Mouse (Mus musculus): Measurements from ENCODE around the gene Foxj1. TPM values are rescaled to one million over a fixed set of nuclear protein-coding genes. Genes with fewer than 3 reads are reported as not detected.
"Not testable (repeated sequence)": the region's sequence is repeated elsewhere in the genome, so short reads cannot be mapped to it uniquely, and the experiment has no call there.

The Foxj1 gene
- polyA plus RNA-seq (2015; fragmentation: Nextera tagmentation; extraction: Ambion mirVana) = 22.1 and 24.6 TPM in 2 replicates

GRCm38 (mm10) chr11:116335244-116336036 lies at the start of gene Foxj1:
Foxj1 (minus strand) TSS chr11:116335399.
- ATAC-seq (ENCODE audit: low read depth) = peak; percentile 93
- no peaks in the 10 kb centered on the region for H3K9me3 ChIP-seq (ENCODE audit: control insufficient read depth, low read length)
- H3K4me2 ChIP-seq (ENCODE audit: low read depth, low read length) = peak within 1 kb of the TSS; percentile 99
- H3K4me1 ChIP-seq (replicated peaks; ENCODE audit: control insufficient read depth, insufficient read depth, low read length) = peaks cover 29% of the 10 kb centered on the region
- under 1% methylated on average over 60 of the region's 61 CpGs for WGBS
- H3K27ac ChIP-seq (ENCODE audit: low read length) = peak within 1 kb of the TSS; percentile 53
- no peaks in the 10 kb centered on the region for H3K36me3 ChIP-seq (ENCODE audit: control insufficient read depth, insufficient read depth, low read length)
- peak within 1 kb of the TSS; percentile 75 for H3K4me3 ChIP-seq (ENCODE audit: low read length)
- peak within 1 kb of the TSS; percentile 74 for H3K9ac ChIP-seq (ENCODE audit: low read length)
- peaks cover 25% of the 10 kb centered on the region for H3K27me3 ChIP-seq (ENCODE audit: control insufficient read depth, insufficient read depth, low read depth, low read length)

- no peak for ATAC-seq (ENCODE audit: low read depth)
- Histone ChIP-seq H3K27ac (ENCODE audit: low read length) (no peak overlapping the region), H3K4me1 (replicated peaks; ENCODE audit: control insufficient read depth, insufficient read depth, low read length) (peaks cover 13% of the 10 kb centered on the region), H3K9me3 (ENCODE audit: control insufficient read depth, low read length) (no peaks in the 10 kb centered on the region), H3K36me3 (ENCODE audit: control insufficient read depth, insufficient read depth, low read length) (no peaks in the 10 kb centered on the region), H3K4me3 (ENCODE audit: low read length) (no peak overlapping the region), H3K4me2 (ENCODE audit: low read depth, low read length) (no peak overlapping the region), H3K27me3 (ENCODE audit: control insufficient read depth, insufficient read depth, low read depth, low read length) (no peaks in the 10 kb centered on the region), H3K9ac (ENCODE audit: low read length) (no peak overlapping the region)
- WGBS = 84% methylated on average over 11 of the region's 11 CpGs
These were observed 49.0 kb upstream of the Foxj1 start for GRCm38 (mm10) chr11:116384171-116384570.

GRCm38 (mm10) chr11:116383070-116383469 lies 47.9 kb upstream of the Foxj1 start:
- not testable (repeated sequence) for ATAC-seq (ENCODE audit: low read depth); H3K4me3 ChIP-seq (ENCODE audit: low read length); H3K4me2 ChIP-seq (ENCODE audit: low read depth, low read length); H3K27ac ChIP-seq (ENCODE audit: low read length); H3K36me3 ChIP-seq (ENCODE audit: control insufficient read depth, insufficient read depth, low read length); H3K27me3 ChIP-seq (ENCODE audit: control insufficient read depth, insufficient read depth, low read depth, low read length); H3K9me3 ChIP-seq (ENCODE audit: control insufficient read depth, low read length); H3K9ac ChIP-seq (ENCODE audit: low read length)
- peaks cover 13% of the 10 kb centered on the region for H3K4me1 ChIP-seq (replicated peaks; ENCODE audit: control insufficient read depth, insufficient read depth, low read length)
- 91% methylated on average over 5 of the region's 5 CpGs for WGBS

DNA sequence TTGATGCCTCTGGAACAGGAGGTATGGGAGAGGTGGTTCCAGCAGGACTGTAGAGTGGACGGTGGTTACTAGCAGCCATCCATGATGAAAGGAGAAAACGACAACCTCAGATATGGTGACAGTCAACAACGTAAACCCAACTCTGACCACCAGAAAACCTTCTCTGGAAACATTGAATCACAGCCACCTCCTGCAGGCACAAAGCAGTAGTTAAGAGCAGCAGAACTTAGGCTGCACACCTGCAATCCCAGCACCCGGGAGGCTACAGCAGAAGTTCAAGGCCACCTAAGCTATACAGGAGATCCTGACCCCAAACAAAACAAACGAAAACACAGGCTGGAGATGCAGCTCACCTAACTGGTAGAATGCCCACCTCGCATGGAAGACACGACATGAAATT lies 45.6 kb upstream of the Foxj1 start:
- Histone ChIP-seq H3K9me3 (ENCODE audit: control insufficient read depth, low read length) (no peaks in the 10 kb centered on the region), H3K4me1 (replicated peaks; ENCODE audit: control insufficient read depth, insufficient read depth, low read length) (no peaks in the 10 kb centered on the region), H3K27ac (ENCODE audit: low read length) (no peak overlapping the region), H3K4me2 (ENCODE audit: low read depth, low read length) (no peak overlapping the region), H3K9ac (ENCODE audit: low read length) (no peak overlapping the region), H3K4me3 (ENCODE audit: low read length) (no peak overlapping the region), H3K27me3 (ENCODE audit: control insufficient read depth, insufficient read depth, low read depth, low read length) (no peaks in the 10 kb centered on the region), H3K36me3 (ENCODE audit: control insufficient read depth, insufficient read depth, low read length) (no peaks in the 10 kb centered on the region)
- no peak for ATAC-seq (ENCODE audit: low read depth)
- 75% methylated on average over 7 of the region's 7 CpGs for WGBS

GRCm38 (mm10) chr11:116379530-116379929 lies 44.3 kb upstream of the Foxj1 start:
- no peak overlapping the region for H3K4me2 ChIP-seq (ENCODE audit: low read depth, low read length)
- no peaks in the 10 kb centered on the region for H3K27me3 ChIP-seq (ENCODE audit: control insufficient read depth, insufficient read depth, low read depth, low read length)
- no peaks in the 10 kb centered on the region for H3K36me3 ChIP-seq (ENCODE audit: control insufficient read depth, insufficient read depth, low read length)
- no peak overlapping the region for H3K27ac ChIP-seq (ENCODE audit: low read length)
- H3K9me3 ChIP-seq (ENCODE audit: control insufficient read depth, low read length) = no peaks in the 10 kb centered on the region
- no peak overlapping the region for H3K4me3 ChIP-seq (ENCODE audit: low read length)
- H3K4me1 ChIP-seq (replicated peaks; ENCODE audit: control insufficient read depth, insufficient read depth, low read length) = no peaks in the 10 kb centered on the region
- ATAC-seq (ENCODE audit: low read depth) = no peak
- no peak overlapping the region for H3K9ac ChIP-seq (ENCODE audit: low read length)
- WGBS = 74% methylated on average over 6 of the region's 6 CpGs

DNA sequence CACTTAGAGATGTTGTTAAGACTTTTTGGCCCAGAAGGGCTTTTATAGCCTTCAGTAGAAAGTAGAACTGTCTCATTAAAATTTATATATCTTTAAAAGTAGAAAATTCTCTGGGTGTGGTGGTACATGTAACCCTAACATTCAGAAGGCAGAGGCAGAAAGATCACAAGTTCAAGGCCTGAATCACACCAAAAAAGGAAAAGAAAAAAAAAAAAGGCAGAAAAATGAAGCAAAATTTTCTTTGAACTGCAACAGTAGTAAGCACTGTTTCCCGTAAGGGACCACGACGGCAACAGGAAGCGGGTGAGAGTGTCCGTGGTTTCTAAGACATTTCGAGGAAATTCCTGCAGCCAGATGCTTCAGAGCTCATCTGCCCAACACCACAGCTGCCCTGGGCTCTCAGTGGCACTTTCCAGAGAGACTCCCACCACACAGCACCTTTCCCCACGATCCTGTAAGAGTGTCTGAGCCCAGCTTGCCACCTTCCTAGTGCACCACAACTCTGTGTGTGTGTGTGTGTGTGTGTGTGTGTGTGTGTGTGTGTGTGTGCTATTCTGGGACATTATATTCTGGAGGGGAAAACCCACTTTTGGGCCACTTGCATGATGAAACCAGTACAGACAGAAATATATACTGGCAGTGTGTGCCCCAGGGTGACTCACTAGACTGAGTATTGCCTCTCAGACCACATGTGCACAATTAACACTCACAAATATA lies 41.9 kb upstream of the Foxj1 start:
- no peak overlapping the region for H3K27ac ChIP-seq (ENCODE audit: low read length)
- no peaks in the 10 kb centered on the region for H3K9me3 ChIP-seq (ENCODE audit: control insufficient read depth, low read length)
- no peak overlapping the region for H3K4me2 ChIP-seq (ENCODE audit: low read depth, low read length)
- no peak overlapping the region for H3K4me3 ChIP-seq (ENCODE audit: low read length)
- H3K4me1 ChIP-seq (replicated peaks; ENCODE audit: control insufficient read depth, insufficient read depth, low read length) = no peaks in the 10 kb centered on the region
- WGBS = 53% methylated on average over 7 of the region's 7 CpGs
- no peaks in the 10 kb centered on the region for H3K36me3 ChIP-seq (ENCODE audit: control insufficient read depth, insufficient read depth, low read length)
- ATAC-seq (ENCODE audit: low read depth) = no peak
- no peaks in the 10 kb centered on the region for H3K27me3 ChIP-seq (ENCODE audit: control insufficient read depth, insufficient read depth, low read depth, low read length)
- no peak overlapping the region for H3K9ac ChIP-seq (ENCODE audit: low read length)

DNA sequence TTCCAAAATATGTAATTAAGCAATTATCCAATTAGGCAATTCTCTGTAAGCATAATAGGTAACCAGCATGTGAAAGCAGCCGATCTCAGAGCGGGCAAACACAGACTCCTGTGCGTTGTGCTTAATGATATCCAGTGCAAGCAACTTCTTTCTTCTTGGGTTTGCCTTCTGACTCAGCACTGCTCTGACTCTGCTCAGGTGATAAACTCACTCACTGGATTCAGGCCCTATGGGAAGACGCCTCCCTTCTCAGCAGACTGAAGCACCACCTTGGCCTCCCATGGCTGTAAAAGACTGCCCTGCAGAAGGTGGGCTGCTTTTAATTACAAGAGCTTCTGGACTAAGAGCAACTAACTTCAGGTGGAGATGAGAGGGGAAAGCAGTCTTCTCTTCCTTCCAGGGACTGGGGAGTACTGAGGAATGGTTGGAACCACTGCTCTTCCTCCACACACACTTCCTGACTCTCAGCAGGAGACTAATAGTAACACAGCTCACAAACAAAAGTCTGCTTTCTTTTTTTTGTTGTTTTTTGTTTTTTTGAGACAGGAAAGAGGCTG lies 36.8 kb upstream of the Foxj1 start:
- Histone ChIP-seq H3K4me3 (ENCODE audit: low read length) (no peak overlapping the region), H3K36me3 (ENCODE audit: control insufficient read depth, insufficient read depth, low read length) (no peaks in the 10 kb centered on the region), H3K4me2 (ENCODE audit: low read depth, low read length) (no peak overlapping the region), H3K9me3 (ENCODE audit: control insufficient read depth, low read length) (no peaks in the 10 kb centered on the region), H3K9ac (ENCODE audit: low read length) (no peak overlapping the region), H3K27me3 (ENCODE audit: control insufficient read depth, insufficient read depth, low read depth, low read length) (no peaks in the 10 kb centered on the region), H3K4me1 (replicated peaks; ENCODE audit: control insufficient read depth, insufficient read depth, low read length) (no peaks in the 10 kb centered on the region), H3K27ac (ENCODE audit: low read length) (no peak overlapping the region)
- 75% methylated on average over 4 of the region's 4 CpGs for WGBS
- ATAC-seq (ENCODE audit: low read depth) = no peak

DNA sequence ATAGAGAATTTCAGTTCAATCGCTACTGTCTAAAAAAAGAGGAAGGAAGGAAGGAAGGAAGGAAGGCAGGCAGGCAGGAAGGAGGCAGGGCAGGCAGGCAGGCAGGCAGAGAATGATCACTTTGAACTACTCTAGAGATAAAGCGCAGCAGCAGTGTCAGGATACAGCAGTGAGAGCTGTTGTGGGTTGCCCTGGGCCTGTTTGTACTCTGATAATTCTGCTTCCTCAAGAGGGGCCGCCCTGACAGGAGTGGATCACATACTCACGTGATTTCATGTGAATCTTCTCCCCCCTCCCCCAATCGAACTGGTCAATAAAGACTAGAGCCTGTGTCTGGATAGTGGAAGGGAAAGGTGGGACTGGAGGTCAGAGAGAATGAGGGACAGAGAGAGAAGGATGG lies 34.4 kb upstream of the Foxj1 start:
- H3K4me2 ChIP-seq (ENCODE audit: low read depth, low read length) = no peak overlapping the region
- no peaks in the 10 kb centered on the region for H3K36me3 ChIP-seq (ENCODE audit: control insufficient read depth, insufficient read depth, low read length)
- H3K4me3 ChIP-seq (ENCODE audit: low read length) = no peak overlapping the region
- ATAC-seq (ENCODE audit: low read depth) = no peak
- peak overlapping the region; percentile 43; the same call in 1 of the 2 replicates for H3K27ac ChIP-seq (ENCODE audit: low read length)
- no peak overlapping the region for H3K9ac ChIP-seq (ENCODE audit: low read length)
- WGBS = 30% methylated on average over 5 of the region's 5 CpGs
- no peaks in the 10 kb centered on the region for H3K9me3 ChIP-seq (ENCODE audit: control insufficient read depth, low read length)
- H3K27me3 ChIP-seq (ENCODE audit: control insufficient read depth, insufficient read depth, low read depth, low read length) = no peaks in the 10 kb centered on the region
- H3K4me1 ChIP-seq (replicated peaks; ENCODE audit: control insufficient read depth, insufficient read depth, low read length) = no peaks in the 10 kb centered on the region

DNA sequence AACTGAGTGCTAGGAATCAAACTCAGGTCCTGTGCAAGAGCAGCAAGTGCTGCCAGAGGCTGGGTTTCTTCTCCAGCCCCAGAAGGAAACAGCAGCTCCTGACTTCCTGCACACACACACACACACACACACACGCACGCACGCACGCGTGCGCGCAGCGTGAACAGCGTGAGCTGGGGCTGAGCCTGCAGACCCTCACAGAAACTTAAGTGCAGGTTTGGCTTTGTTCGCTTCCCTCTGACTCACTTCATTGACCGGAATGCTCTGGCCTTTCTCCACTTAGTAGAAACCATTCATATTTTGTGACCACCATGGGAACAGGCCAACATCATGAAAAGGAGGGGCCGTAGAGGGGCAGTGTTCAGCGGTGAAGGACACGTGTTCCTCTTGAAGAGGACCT lies 33.9 kb upstream of the Foxj1 start:
- Histone ChIP-seq H3K4me3 (ENCODE audit: low read length) (no peak overlapping the region), H3K27me3 (ENCODE audit: control insufficient read depth, insufficient read depth, low read depth, low read length) (no peaks in the 10 kb centered on the region), H3K9ac (ENCODE audit: low read length) (no peak overlapping the region), H3K4me2 (ENCODE audit: low read depth, low read length) (no peak overlapping the region), H3K27ac (ENCODE audit: low read length) (no peak overlapping the region), H3K36me3 (ENCODE audit: control insufficient read depth, insufficient read depth, low read length) (no peaks in the 10 kb centered on the region), H3K4me1 (replicated peaks; ENCODE audit: control insufficient read depth, insufficient read depth, low read length) (no peaks in the 10 kb centered on the region), H3K9me3 (ENCODE audit: control insufficient read depth, low read length) (no peaks in the 10 kb centered on the region)
- no peak for ATAC-seq (ENCODE audit: low read depth)
- 84% methylated on average over 14 of the region's 14 CpGs for WGBS

Data from lung, embryonic 16.5 days (tissue).